Mouse (Mus musculus) layer of hippocampus, postnatal 10 days (tissue): ENCODE data around the gene Aig1. TPM values are rescaled to one million over a fixed set of nuclear protein-coding genes. Genes with fewer than 3 reads are reported as not detected.

Source experiments
- DNase-seq, 2 experiments: peaks; one replicate each; pipeline ENCODE4 v3.0.0; 2021; ENCODE audit warnings: low spot score in 2 of 2
- total RNA-seq, 2 experiments: library from RNA; stranded (reverse); gene quantifications; 2 replicates each; pipeline ENCODE4 v1.2.3; 2021

The Aig1 gene
- total RNA-seq, 2 experiments from 2014 or later, result 68.0 to 68.7 TPM

GRCm38 (mm10) chr10:13850071-13850470 is 18.7 kb downstream of the Aig1 start:
- no peak for DNase-seq

GRCm38 (mm10) chr10:13849205-13849604 is 19.6 kb downstream of the Aig1 start:
- DNase-seq, result no peak

GRCm38 (mm10) chr10:13844864-13845263 is 23.9 kb downstream of the Aig1 start:
- no peak for DNase-seq

GRCm38 (mm10) chr10:13843746-13844145 is 25.0 kb downstream of the Aig1 start:
- no peak for DNase-seq

- no peak for DNase-seq
Observed at GRCm38 (mm10) chr10:13842855-13843254, 25.9 kb downstream of the Aig1 start.

- DNase-seq, result no peak
Observed at GRCm38 (mm10) chr10:13838511-13839126, 30.2 kb downstream of the Aig1 start.

DNA sequence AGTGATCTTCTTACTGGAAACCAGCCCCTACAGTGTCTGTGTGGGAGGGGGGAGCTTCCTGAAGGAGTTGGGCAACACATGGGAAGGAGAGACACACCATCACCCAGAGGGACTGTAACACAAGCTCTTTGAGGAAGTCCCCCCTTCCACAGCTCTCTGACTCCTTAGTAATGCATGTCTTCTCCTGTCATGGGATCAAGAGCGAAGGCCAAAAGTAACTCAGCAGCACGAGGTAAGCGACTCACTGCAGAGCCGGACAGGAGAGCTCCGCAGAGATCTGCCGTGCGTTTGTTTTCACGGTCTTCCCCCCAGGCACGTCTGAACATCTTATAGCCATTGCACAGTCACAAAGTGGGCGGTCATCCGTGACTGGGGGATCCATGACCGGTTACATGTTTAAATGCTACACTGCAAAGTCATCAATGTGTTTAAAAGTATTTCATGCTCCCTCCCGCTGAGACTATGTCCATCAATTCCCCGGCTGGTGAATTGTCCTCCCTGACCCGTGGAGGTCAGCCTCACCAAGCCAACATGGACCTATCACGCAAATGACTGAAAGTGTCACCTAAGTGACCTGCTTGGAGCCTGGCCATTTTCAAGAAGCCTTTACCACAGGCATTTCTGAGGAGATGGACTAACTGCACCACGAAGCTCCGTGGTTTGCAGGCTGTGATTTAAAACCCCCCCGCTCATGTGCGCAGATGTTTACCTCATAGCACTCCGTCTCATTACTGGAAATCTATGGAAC is 30.9 kb downstream of the Aig1 start:
- DNase-seq, result no peak

GRCm38 (mm10) chr10:13836956-13837355 is 31.8 kb downstream of the Aig1 start:
- DNase-seq, result no peak

- no peak for DNase-seq
Observed at GRCm38 (mm10) chr10:13835737-13836475, 32.9 kb downstream of the Aig1 start.

- no peak for DNase-seq
Observed at GRCm38 (mm10) chr10:13834056-13834455, 34.7 kb downstream of the Aig1 start.

- no peak for DNase-seq
Observed at GRCm38 (mm10) chr10:13833066-13833566, 35.7 kb downstream of the Aig1 start.

DNA sequence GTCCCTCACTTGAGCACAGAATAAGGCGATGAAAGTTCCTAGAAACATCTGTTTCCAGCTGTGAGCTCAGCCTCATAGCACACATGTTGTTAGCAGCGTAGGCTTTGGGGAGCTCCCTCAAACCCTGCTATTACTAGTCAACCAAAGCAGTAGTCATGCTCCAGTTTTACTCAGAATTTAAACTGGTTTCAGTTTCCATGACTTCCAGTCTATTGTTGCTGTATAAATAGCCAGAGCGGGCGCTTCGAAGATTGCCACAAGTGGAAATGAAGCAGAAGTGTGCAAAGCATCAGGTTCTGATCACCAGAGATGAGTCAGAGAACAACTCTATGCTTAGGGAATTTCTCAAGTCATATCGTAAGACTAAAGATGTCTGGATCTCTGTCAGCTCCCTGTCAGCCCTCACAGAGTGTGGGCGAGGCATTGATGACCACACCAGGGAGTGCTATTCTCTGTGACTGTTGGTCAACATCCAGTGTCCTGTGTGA is 36.2 kb downstream of the Aig1 start:
- DNase-seq, result no peak

DNA sequence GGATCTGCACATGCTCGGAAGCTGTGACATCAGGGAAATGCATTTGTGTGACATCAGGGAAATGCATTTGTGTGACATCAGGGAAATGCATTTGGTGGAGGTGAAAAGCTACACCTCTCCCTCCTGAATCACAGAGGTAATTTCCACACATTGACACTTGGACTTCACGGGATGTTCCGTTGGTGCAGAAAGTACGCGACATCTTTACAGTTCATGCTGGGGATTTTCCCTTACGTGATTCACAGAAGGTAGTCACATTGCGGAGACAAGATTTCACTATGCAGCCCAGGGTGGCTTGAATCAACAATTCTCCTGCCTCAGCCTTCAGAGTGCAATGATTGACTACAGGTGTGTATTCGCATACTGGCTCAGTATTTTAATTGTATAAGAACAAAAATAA is 41.6 kb downstream of the Aig1 start:
- DNase-seq, result no peak

GRCm38 (mm10) chr10:13813591-13813990 is 55.2 kb downstream of the Aig1 start:
- DNase-seq, result no peak

GRCm38 (mm10) chr10:13808291-13808690 is 60.5 kb downstream of the Aig1 start:
- no peak for DNase-seq

GRCm38 (mm10) chr10:13806806-13807205 is 62.0 kb downstream of the Aig1 start:
- DNase-seq, result no peak

- DNase-seq, result no peak
Observed at GRCm38 (mm10) chr10:13801296-13801695, 67.5 kb downstream of the Aig1 start.

GRCm38 (mm10) chr10:13793458-13793857 is 75.3 kb downstream of the Aig1 start:
- no peak for DNase-seq

DNA sequence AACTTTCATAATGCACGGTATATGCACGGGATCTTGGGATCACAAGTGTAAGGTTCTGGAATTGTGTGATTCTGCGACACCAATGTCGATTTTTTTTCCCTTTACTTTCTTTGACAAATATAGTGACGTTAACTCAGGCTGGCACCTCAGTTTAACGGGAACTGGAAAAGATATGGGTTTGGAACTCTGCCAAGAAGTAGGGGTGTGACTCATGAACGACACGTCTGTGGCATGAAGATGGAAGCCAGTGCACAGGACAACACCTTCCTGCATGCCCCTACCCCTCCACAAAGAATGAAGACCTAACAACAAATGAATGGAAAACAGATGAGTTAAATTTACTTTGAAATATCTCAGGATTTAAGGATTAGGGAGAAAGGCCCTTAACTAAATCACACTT is 76.0 kb downstream of the Aig1 start:
- no peak for DNase-seq

- DNase-seq, result no peak
Observed at GRCm38 (mm10) chr10:13789604-13790003, 79.2 kb downstream of the Aig1 start.

GRCm38 (mm10) chr10:13788057-13788456 is 80.7 kb downstream of the Aig1 start:
- DNase-seq, result no peak

- DNase-seq, result no peak
Observed at GRCm38 (mm10) chr10:13782774-13783173, 86.0 kb downstream of the Aig1 start.
